Mouse (Mus musculus) cortical plate, adult 2 months (tissue): ENCODE measurements around the gene 4930556J24Rik.

Experiments used
- CTCF ChIP-seq: fragments of 200-500 bp; IDR thresholded peaks from 2 replicates; pipeline ENCODE4 v1.5.1; 2011; ENCODE audit warnings: mild to moderate bottlenecking, control low read depth, low read length; ENCODE audit not compliant: insufficient read depth; ENCODE audit errors: extremely low read depth
- POLR2A ChIP-seq: fragments of 200-500 bp; IDR thresholded peaks from 2 replicates; pipeline ENCODE4 v1.6.1; 2011; ENCODE audit warnings: mild to moderate bottlenecking, low read length, control low read depth; ENCODE audit not compliant: insufficient read depth; ENCODE audit errors: extremely low read depth

DNA sequence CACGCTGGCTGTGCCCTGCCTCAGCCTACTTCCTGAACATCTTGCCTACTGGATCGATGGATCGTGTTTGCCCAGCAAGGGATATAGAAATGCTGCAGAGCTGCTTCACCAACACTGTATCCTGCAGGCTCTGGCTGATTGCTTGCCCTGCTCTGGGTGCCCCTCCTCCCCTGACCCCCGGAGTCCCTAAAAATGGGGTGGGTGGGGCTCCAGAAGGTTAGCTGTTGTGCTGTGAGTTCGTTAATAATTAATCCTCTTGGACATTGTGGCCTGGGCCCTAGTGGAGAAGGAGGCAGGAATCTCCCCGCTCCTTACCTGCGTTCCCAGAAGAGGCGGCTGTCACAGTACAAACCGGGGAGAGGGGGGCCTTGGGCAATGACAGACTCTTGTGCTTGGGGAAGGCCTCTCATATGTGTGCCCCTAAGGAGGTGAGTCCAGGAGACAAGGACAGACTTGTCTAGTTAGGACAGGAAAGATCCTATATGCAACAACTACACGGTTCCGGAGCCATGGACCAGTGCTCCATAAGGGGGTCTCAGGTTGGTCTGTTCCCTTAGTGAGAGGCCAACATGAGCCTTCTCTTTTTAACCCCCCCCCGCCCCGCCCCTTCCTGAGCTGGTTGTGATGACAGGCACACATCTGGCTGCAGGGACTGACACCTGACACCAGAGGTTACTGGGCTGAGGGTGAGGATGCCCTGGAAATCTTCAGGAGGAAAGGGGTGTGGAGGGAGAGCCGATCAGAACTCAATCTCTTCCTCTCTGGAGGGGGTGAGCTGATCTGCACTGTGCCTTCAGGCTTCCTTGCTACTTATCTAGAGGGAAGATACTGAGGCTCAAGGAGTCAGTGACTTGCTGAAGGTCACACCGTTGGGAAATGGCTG is 7.5 kb upstream of the 4930556J24Rik start:
- no peak for TF ChIP-seq CTCF
- no peak for TF ChIP-seq POLR2A
